In genomic region chr5:134241831-134242230, GRCm38 (mm10) we compare ENCODE assay signal across 25 mouse cellular contexts.
"Had no signal": no experiment of that assay in that cellular context is flagged by ENCODE, and none has a peak within 500 bp of the region (broad histone marks: within the 10 kb centered on the region; RNA-seq: fewer than 3 reads in every experiment).

No protein-coding gene starts in this region.

- H3K27ac ChIP-seq: gastrocnemius, adult 2 months; heart, adult 2 months; heart, embryonic 13.5 days; heart, embryonic 15.5 days; hindbrain, embryonic 13.5 days; hindbrain, embryonic 15.5 days; hindbrain, postnatal 0 days; kidney, embryonic 15.5 days; kidney, postnatal 0 days; limb, embryonic 13.5 days; limb, embryonic 15.5 days; liver, embryonic 12.5 days; liver, embryonic 14.5 days had no signal

- H3K4me3 ChIP-seq: gastrocnemius, adult 2 months; heart, adult 2 months; heart, embryonic 13.5 days; heart, embryonic 15.5 days; hindbrain, embryonic 13.5 days; hindbrain, embryonic 15.5 days; kidney, embryonic 15.5 days; limb, embryonic 13.5 days; limb, embryonic 15.5 days; liver, embryonic 12.5 days had no signal

- ATAC-seq: hindbrain, postnatal 0 days; intestine, embryonic 16.5 days; liver, embryonic 12.5 days had no signal

- H3K4me1 ChIP-seq: heart, embryonic 13.5 days; heart, embryonic 15.5 days; hindbrain, embryonic 15.5 days; kidney, embryonic 15.5 days; limb, embryonic 13.5 days; limb, embryonic 15.5 days had no signal

- DNase-seq: gastrocnemius, adult 2 months; gastrocnemius, postnatal 10 days; gastrocnemius, postnatal 36 days; heart, adult 11 months; heart, adult 2 months; heart, postnatal 14 days; heart, postnatal 36 days; kidney, adult 11 months; kidney, adult 2 months; kidney, adult 9 months; kidney, postnatal 14 days; kidney, postnatal 36 days; left cerebral cortex, postnatal 4 days had no signal
